Mouse (Mus musculus) 3T3-L1 (cell line): ENCODE results near the gene Cilp.
A peak's percentile ranks its signal among the peaks of the same experiment; 100 is the strongest.

Experiments used
- DNase-seq: peaks from one replicate; pipeline ENCODE4 v3.0.0-alpha.2; 2015; ENCODE audit warnings: low read depth, low spot score

The Cilp gene

DNA sequence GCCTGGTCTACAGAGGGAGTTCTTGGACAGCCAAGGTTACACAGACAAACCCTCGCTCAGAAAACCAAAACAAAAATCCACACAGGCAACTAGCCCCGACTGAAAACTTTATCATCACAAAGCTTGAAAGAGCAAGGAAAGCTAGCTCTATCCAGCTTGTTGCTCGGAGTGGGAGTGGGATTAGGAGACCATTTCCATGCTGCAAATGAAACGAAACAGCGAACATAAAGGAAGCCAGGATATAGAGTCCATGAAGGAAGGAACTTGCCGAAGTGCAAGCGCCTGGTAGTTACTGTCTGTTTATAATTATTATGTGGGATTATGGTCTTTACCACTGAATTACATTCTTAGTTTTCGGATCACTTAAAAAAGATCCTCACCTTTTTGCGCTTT is 28.6 kb downstream of the Cilp start:
- DNase-seq, result peak; percentile 37

DNA sequence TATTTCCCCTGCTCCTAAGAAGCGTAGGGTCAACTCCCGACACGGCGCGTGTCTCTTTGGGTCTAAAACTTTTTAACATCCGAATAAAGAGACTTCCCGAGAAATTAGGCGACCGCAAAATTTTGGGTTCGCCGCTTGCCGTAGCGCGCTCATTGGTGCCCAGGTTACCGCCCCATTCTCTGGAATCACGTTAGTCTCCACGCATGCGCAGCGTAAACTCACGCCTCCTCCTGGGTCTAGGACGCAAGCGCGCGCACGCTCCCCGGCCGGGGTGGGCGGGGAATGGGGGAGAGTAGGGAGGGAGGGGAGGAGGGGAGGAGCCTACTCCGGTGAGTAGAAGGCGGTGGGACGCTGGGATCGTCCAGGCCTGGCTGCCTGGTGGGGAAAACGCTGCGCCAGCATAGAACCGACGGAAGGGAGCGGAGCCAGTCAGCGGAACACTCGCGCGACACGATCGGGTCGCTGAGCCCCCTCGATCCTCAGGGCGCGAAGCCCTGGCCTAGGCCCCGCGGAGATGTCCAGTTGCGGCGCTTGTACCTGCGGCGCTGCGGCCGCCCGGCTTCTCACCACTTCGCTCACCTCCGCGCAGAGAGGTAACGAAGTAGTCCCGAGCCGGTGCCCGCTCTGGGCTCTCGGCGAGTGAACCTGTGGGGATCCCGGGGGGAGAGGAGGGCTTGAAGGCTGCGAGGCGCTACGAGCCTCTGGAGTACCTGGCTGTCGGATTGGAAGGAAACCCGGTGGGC is 29.2 kb downstream of the Cilp start, which contains the start of gene Clpx:
Gene Clpx, plus strand, starts transcription at position 288 of the 743 bp plus-strand sequence.
- DNase-seq, result peak; percentile 99

DNA sequence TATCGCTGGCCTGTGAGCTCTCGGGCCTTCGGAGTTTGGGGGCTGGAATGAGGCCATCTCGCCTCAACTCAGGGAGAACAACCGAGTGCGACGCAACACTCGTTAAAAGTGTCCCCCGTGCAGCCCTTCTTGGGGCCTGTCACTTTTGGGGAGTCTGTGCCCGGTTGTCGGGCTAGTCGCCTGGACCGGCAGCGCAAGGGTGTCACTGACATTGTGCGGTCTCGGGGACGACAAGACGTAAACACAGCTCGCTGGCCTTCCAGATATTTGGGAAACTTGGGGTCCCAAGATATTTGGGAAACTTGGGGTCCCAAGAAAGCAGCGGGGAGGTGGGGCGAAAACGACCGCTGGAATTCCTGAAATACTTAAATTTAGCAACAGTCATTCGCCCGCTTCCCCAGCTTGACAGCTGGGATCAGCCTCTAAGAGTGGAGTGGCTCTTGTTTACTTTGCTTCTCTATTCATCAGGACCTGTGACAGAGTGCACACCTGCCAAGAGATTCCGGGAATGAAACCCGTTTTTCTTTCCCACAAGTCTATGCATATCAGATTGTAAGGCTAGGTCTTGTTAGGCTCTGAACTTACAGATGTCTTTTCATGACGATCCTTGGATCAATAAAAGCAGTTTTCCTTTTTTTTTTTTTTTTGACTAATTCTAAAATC is 29.9 kb downstream of the Cilp start:
- peak; percentile 38 for DNase-seq

DNA sequence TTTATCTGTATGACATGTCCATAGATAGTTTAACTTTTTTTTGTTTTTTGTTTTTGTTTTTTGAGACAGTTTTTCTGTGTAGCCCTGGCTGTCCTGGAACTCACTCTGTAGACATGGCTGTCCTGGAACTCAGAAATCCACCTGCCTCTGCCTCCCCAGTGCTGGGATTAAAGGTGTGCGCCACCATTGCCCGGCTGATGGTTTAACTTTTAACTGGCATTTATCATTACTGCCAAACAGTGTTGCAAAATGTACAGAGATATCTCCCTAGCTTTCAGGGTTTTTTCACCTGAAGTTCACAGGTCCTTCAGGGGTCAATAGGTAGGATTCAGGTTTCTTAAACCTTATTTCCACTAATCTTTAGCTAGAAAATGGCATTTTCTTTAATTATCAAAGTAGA is 32.1 kb downstream of the Cilp start:
- no peak for DNase-seq

DNA sequence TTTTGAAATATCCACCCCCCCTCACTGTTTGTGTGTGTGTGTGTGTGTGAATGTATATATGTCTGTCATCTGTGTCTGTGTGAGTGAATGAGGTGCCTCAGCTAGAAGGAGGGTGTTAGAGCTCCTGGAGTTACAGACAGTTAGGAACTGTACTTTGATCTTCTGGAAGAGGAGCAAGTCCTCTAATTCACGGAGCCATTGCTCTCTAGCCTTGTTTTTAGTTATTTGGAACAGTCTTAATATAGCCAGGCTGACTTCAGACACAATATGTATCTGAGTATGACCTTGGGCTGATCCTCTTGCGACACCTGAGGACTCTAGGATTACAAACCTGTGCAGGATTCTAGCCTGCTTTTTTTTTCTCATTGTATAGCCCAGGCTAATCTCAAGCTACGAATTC is 33.8 kb downstream of the Cilp start:
- DNase-seq, result no peak

DNA sequence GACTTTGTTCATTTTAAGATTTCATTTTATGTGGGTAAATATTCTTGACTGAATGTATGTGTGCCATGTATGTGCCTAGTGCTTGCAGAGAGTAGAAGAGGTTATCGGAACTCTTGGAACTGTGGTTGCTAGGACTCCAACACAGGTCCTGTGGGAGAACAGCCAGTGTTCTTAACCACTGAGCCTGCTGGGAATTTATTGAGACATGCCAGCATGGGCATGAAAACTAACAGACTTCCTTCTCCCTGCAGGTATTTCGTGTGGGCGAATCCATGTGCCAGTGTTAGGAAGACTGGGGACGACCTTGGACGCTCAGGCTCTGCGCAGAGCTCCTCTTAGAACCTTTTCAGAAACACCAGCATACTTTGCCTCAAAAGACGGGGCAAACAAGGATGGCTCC is 34.7 kb downstream of the Cilp start:
- no peak for DNase-seq

DNA sequence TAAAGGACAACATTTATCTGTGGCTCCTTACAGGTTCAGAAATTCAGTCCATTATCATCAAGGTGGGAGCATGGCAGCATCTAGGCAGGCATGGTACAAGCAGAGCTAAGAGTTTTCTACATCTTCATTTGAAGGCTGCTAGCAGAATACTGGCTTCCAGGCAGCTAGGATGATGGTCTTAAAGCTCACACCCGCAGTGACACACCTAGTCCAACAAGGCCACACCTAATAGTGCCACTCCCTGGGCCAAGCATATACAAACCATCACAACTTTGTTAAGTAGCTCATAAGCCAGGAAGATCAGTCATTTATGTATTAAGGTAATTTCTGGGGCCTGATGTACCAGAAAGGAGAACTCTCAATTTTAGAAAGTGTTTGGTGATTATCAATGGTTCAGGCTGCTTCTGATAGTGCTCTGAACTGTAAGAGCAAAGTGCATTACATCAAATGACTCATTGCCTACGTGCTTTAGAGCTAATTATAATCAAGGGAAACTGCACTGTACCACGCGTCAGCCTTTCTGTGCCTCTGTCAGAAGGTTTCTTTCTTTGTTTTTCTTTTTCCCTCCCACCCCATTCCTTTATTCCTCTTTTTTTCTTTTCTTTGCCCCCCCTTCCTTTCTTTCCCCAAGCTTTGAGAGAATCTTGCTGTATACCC is 37.5 kb downstream of the Cilp start:
- no peak for DNase-seq

DNA sequence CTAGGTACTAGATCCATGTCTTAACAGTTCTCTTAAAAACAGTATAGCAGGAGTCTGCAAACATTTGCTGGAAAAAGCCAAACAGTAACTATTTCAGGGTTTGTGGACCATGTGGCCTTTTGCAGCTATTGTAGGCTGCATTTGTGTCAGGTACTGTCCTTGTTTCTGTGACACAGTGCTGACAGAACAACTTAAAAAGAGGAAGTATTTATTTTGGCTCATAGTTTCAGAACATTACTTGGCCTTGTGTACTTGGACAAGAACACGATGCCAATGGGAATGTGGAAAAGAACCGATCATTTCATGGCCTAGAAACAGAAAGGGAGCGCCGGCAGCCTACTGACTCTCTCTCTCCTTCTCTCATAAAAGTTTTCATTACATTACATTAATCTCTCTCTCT is 38.6 kb downstream of the Cilp start:
- DNase-seq, result no peak

DNA sequence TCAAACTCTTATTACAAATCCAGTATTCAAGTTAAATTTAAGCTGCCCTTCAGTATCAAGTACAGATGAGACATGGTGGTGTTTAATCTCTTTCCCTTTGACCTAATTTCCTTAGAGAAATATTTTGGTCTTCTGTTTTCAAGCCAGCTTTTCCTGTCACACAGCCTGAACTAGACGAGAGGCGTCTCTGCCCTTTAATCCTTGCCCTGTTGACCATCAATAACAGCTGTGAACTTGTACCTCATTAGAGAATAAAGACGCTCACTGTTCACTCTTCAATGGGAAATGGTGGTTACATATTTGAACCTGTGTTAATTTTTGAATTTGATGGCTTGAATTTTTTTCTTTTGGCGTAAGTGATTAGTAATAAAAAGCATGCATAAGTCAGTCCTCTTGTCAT is 39.3 kb downstream of the Cilp start:
- DNase-seq, result no peak

DNA sequence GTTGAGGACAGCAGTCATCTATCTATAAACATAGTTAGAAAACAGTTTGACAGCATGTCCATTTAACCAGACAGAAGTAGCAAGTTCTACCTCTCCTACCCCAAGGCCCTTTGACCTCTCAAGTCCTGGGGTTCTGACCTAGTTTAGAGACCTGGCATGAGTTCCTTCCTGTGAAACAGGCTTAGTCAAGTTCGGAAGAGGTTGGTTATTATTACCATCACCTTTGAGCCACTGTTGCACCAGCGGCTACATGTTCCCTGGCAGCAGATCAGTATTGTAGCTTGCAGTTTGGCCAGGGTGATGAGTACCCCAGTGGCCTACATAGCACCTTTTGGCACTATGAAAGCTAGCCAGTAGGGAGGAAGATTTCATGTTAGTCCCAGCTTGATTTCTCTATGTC is 41.7 kb downstream of the Cilp start:
- DNase-seq, result no peak

DNA sequence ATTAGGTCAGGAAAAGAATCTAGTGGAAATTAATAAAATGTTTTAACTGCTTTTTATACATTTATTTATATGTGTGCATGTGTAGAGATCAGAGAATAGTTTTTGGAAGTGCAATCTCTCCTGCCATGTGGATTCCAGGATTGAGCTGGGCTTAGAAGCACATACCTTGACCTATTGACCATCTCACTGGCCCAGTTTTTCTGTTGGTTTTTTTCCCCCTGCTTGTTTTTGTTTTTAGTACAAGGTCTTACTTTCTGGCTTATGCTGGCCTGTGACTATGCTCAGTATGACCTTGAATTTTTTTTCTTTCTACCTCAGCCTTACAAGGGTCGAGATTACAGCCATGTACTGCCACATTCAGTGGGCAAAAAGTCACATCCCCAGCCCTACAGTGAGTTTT is 43.0 kb downstream of the Cilp start:
- DNase-seq, result no peak

DNA sequence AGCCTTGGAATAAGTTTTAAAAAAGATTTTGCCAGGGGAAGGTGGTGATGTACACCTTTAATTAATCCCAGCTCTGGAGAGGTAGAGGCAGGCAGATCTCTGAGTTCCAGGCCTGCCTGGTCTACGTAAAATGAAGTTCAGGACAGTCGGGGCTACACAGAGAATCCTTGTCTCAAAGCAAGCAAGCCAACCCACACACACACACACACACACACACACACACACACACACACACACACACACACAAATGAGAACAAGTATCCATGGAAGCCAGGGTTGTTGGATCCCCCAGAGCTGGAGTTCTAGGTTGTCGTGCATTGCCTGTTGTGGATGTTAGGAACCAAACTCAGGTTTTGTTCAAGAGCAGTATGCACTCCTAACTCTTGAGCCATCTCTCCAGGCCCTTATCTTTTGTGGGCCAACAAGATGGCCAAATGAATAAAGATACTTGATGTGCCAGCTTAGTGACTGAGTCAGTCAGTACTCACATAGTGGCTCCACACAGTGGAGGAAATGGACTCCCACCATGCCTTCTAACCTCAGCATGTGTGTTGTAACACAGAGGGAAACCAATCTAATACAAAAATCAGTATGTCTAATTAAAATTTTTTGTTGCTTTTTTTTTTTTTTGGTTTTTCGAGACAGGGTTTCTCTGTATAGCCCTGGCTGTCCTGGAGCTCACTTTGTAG is 47.8 kb downstream of the Cilp start:
- DNase-seq, result no peak

DNA sequence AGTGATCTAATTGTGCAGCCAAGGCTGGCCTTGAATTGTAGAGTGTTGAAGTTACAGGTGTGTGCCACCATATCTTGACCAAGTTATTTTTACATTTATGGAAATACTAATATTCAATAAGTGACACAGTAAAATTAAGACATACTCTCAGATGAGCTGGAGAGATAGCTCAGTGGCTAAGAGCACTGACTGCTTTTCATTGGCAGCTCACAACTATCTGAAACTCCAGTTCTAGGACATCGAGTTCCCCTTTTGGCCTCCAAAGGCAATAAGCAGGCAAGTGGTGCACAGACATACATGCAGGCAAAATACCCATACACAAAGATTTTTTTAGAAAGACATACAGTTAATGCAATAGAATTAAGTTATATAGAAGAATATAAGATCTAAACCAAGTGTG is 48.9 kb downstream of the Cilp start:
- no peak for DNase-seq

DNA sequence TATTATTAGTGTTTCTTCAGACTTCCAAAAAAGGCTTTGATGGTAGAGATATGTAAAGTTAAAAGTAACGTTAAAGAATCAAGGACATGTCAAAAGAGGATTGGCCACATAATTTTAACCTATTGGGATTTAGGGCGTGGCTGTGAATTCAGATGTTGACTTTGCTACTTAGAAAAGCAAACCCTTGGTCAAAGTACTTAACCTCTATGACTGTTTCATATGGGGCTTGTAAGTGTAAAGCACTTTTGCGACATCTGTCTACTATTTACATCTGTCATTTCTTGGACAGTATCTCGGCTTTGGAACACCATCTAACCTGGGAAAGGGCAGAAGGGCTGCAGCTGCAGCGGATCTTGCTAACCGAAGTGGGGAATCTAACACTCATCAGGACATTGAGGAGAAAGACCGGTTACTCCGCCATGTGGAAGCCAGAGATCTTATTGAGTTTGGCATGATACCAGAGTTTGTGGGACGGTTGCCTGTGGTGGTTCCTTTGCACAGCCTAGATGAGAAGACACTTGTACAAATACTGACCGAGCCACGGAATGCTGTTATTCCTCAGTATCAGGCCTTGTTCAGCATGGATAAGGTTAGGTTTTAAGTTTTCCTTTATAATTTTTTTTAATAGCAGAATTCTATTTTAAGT is 57.4 kb downstream of the Cilp start:
- no peak for DNase-seq

DNA sequence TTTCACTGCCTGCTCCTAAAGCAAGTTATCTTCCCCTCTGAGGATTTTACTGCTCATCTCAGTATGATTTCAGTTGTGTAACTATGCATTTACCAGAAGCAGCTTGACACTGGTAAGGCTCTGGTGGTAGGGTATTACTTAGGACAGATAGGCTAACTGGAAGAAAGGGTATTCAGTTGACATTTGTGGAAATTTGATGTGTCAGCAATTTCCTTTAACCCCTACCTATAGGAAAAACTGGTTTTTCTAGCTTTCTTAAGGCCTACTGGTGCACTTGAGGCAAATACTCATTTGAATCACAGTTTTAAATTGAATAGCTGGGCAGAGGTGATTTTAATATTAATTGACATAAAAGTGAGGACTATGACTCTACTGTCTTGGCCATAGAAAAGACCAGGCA is 61.0 kb downstream of the Cilp start:
- DNase-seq, result no peak

DNA sequence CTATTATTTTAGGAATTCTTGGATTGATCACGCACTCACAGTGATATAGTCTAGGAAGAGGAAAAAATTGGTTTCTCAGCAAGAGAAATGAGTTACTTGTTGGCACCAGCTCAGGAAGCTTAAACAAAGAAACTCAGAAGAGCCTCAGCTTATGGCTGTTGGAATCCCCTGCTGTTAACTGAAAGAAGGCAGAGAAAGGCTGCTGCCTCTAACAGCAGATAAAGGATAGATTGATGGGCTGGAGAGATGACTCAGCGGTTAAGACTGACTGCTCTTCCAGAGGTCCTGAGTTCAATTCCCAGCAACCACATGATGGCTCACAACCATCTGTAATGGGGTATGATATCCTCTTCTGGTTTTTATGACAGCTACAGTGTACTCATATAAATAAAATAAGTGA is 62.4 kb downstream of the Cilp start:
- DNase-seq, result peak; percentile 53
